Comparison of ENCODE assay signal across 9 mouse cellular contexts in the genomic region with DNA sequence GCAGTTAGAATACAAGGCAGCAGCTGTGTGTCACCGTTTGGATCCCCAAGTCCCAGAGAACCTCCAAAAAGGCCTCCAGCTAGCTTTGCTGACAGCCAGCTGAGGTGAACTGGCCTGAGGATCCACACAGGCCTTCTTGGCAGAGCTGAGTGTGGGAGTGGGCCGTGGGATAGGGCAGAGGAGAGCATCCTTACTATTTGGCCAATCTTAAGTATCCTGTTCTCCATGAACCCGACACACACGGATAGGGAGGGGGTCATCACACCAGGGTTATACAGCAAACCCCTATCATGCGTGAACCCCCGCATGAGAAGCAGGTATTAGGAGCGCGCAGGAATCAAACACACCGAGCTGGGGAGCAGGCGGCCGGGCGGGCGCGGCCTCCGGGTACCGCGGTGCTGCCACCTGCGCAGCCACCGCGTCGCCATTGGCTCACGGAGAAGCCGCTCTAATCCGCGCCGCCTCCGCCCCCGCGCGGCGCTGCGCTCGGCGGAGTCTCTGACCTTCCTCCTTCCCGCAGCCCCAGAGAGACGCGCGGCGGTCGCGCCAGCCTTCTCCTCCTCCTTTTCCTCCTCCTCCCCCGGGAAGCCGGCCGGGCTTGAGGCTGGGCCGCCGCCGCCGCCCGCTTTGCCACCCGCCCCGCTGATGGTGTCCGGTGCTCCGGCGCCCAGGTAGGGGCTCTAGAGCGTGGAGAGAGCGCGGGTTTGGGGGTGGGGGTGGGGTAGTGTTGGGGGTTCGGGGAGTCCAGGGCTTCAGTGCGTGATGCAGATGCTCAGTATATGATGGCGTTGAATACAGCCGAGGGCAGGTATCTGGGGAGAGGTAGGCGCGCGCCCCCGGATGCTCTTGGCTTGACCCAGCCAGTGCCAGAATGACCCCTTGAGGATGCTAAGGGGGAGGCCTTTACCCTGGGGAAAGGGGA. TPM values are rescaled to one million over a fixed set of nuclear protein-coding genes. Genes with fewer than 3 reads are reported as not detected.
A peak's percentile ranks its signal among the peaks of the same experiment; 100 is the strongest.
DNase-seq lines count a peak whose midpoint lies in the region; ATAC-seq and TF ChIP-seq lines count a peak whose summit lies in the region.
"Had no signal": no experiment of that assay in that cellular context is flagged by ENCODE, and none has a peak within 500 bp of the region (broad histone marks: within the 10 kb centered on the region; RNA-seq: fewer than 3 reads in every experiment).

A gene (plus strand): TSS at position 421 of the 922 bp plus-strand sequence.

- peaks cover 6% of the 10 kb centered on the region for H3K4me1 ChIP-seq in heart, postnatal 0 days (ENCODE audit: control insufficient read depth, insufficient read depth)

- 0 out of 2 replicates have a peak within 1 kb of the TSS, but pooled peaks have one; percentile 18 for H3K9ac ChIP-seq in heart, postnatal 0 days (replicated peaks; ENCODE audit: low read depth, low read length)

- no peak for TF ChIP-seq CTCF in heart, postnatal 0 days (IDR thresholded peaks at IDR 0.05; ENCODE audit: low read depth)

- peak within 1 kb of the TSS; percentile 68 for H3K4me2 ChIP-seq in heart, postnatal 0 days (ENCODE audit: low read depth, low read length)

- peak; percentile 41; the same call in 1 of the 2 replicates for ATAC-seq in heart, postnatal 0 days (ENCODE audit: insufficient read depth, low read depth)
- peak; percentile 34; the same call in 1 of the 2 replicates for ATAC-seq in megakaryocyte progenitor cell, adult 5-6 weeks (replicated peaks; ENCODE audit: poor library complexity)

- H3K36me3 ChIP-seq in heart, postnatal 0 days (replicated peaks; ENCODE audit: control insufficient read depth, insufficient read depth, low read length) = no peaks in the 10 kb centered on the region

- peak; percentile 25 for DNase-seq in urinary bladder, postnatal 14 days (ENCODE audit: low spot score)
- no peak for DNase-seq in urinary bladder, postnatal 4 days (ENCODE audit: low spot score in 2 of 2)
- DNase-seq in cerebellum, postnatal 4 days (ENCODE audit: low spot score in 2 of 2) = peak; percentile 47 to 72
- DNase-seq in heart, postnatal 0 days (ENCODE audit: low spot score) = no peak
- peak; percentile 64 to 69 for DNase-seq in layer of hippocampus, postnatal 36 days
- DNase-seq in spleen, adult 12 weeks (ENCODE audit: low spot score) = peak; percentile 24
- no peak for DNase-seq in gastrocnemius, postnatal 4 days (ENCODE audit: low spot score in 2 of 2)

- peak within 1 kb of the TSS; percentile 50 for H3K4me3 ChIP-seq in heart, postnatal 0 days (ENCODE audit: low read depth, low read length)
- H3K4me3 ChIP-seq: erythroblast, embryonic 14.5 days had no signal

- H3K9me3 ChIP-seq in heart, postnatal 0 days (replicated peaks; ENCODE audit: control insufficient read depth, low read length) = no peaks in the 10 kb centered on the region

- 3% methylated on average over 53 of the region's 65 CpGs for WGBS in heart, postnatal 0 days

- peaks cover 30% of the 10 kb centered on the region for H3K27me3 ChIP-seq in heart, postnatal 0 days (ENCODE audit: control insufficient read depth, insufficient read depth, low read length)

- no peak within 1 kb of the TSS for H3K27ac ChIP-seq in heart, postnatal 0 days (ENCODE audit: low read depth)

- no peak for TF ChIP-seq EP300 in heart, postnatal 0 days (IDR thresholded peaks at IDR 0.05; ENCODE audit: low read depth)

RNA-seq across cellular contexts. Expression of the gene that starts here (rescaled TPM):
- not detected in 2 replicates for total RNA-seq in heart, postnatal 0 days (2014; rRNA removed; ENCODE audit: low replicate concordance)
- polyA plus RNA-seq in heart, postnatal 0 days (2015; fragmentation: Nextera tagmentation; extraction: Ambion mirVana) = 0.04 and 0.32 TPM in 2 replicates
- 100 to 1,000 TPM; 310 to 319 TPM for total RNA-seq in layer of hippocampus, postnatal 36 days (2021)
- not detected in 2 replicates for total RNA-seq in megakaryocyte progenitor cell, adult 5-6 weeks (2015)
- 0.47 TPM in 1 of 2 replicates, not detected in the other for total RNA-seq in megakaryocyte progenitor cell, adult 5-6 weeks (2017)
- total RNA-seq in gastrocnemius, postnatal 4 days (2021) = under 1 TPM; 0.18 to 0.78 TPM

Comparison
In these comparisons a context has a peak if more than half of its experiments do, and no peak if none do; other contexts are left out.
1. RNA of the gene that starts here (total RNA-seq): 310 to 319 TPM in layer of hippocampus, postnatal 36 days; 0.18 to 0.78 TPM in gastrocnemius, postnatal 4 days, not detected in heart, postnatal 0 days and 0.47 TPM in megakaryocyte progenitor cell, adult 5-6 weeks; every median in the first group is over 100 times any median in the second.
2. DNase-seq: peak in urinary bladder, postnatal 14 days (single experiment), cerebellum, postnatal 4 days (2 of 2), layer of hippocampus, postnatal 36 days (2 of 2) and spleen, adult 12 weeks (single experiment); none in urinary bladder, postnatal 4 days (0 of 2), heart, postnatal 0 days (single experiment) and gastrocnemius, postnatal 4 days (0 of 2).
3. Peak in ATAC-seq, H3K4me3 ChIP-seq, H3K9ac ChIP-seq and H3K4me2 ChIP-seq in heart, postnatal 0 days; RNA of the gene not detected or under 1 TPM.
4. Peak in ATAC-seq in megakaryocyte progenitor cell, adult 5-6 weeks; RNA of the gene not detected or under 1 TPM.